Mouse (Mus musculus) stomach, embryonic 14.5 days (tissue): ENCODE measurements at regions not wholly inside any gene's neighbourhood (a gene's known extent, or its start where the extent isn't known, plus 50 kb on each side); places are given as distances from the start of the nearest gene placed in this dataset.

Experiments
- ATAC-seq: fragments of 200-750 bp; cut with Nextera tagmentation; 2 replicates; pipeline ENCODE4 v1.8.0; 2017; ENCODE audit warnings: low read depth, moderate TSS enrichment; ENCODE audit not compliant: insufficient number of reproducible peaks, insufficient read depth, low FRiP score
- H3K27ac ChIP-seq: fragments of 300-500 bp; sonication (generic); 2 replicates; pipeline ENCODE4 v1.5.1; 2014; ENCODE audit warnings: mild to moderate bottlenecking, low read length, moderate library complexity, mixed read lengths
- H3K27me3 ChIP-seq: fragments of 300-500 bp; sonication (generic); 2 replicates; pipeline ENCODE4 v1.6.1; 2014; ENCODE audit warnings: low read length, control low read depth, mixed read lengths; ENCODE audit not compliant: control insufficient read depth, insufficient read depth
- H3K36me3 ChIP-seq: fragments of 300-500 bp; sonication (generic); 2 replicates; pipeline ENCODE4 v1.6.1; 2014; ENCODE audit warnings: mild to moderate bottlenecking, control low read depth, low read length, moderate library complexity, mixed read lengths; ENCODE audit not compliant: control insufficient read depth, insufficient read depth
- H3K4me1 ChIP-seq: fragments of 300-500 bp; sonication (generic); 2 replicates; pipeline ENCODE4 v1.6.1; 2014; ENCODE audit warnings: low read length, control low read depth, mixed read lengths; ENCODE audit not compliant: control insufficient read depth, insufficient read depth
- H3K4me2 ChIP-seq: fragments of 300-500 bp; sonication (generic); replicated peaks from 2 replicates; pipeline ENCODE4 v1.6.1; 2014; ENCODE audit warnings: low read depth, low read length, control low read depth
- H3K4me3 ChIP-seq: fragments of 300-500 bp; sonication (generic); 2 replicates; pipeline ENCODE4 v1.5.1; 2014; ENCODE audit warnings: low read depth, low read length, control low read depth
- H3K9ac ChIP-seq: fragments of 300-500 bp; sonication (generic); replicated peaks from 2 replicates; pipeline ENCODE4 v1.6.1; 2014; ENCODE audit warnings: low read depth, mild to moderate bottlenecking, control low read depth, low read length, moderate library complexity, mixed read lengths
- H3K9me3 ChIP-seq: fragments of 300-500 bp; sonication (generic); 2 replicates; pipeline ENCODE4 v1.6.1; 2016; ENCODE audit warnings: low read depth, low read length, control low read depth; ENCODE audit not compliant: control insufficient read depth
- WGBS: fragments of 180-500 bp; shearing (Covaris S2); extraction: QIAGEN DNeasy Blood & Tissue Kit; methylation state at CpG from one replicate; pipeline ENCODE4 v1.1.7; 2014; 5-methylcytosine and 5-hydroxymethylcytosine counted together

DNA sequence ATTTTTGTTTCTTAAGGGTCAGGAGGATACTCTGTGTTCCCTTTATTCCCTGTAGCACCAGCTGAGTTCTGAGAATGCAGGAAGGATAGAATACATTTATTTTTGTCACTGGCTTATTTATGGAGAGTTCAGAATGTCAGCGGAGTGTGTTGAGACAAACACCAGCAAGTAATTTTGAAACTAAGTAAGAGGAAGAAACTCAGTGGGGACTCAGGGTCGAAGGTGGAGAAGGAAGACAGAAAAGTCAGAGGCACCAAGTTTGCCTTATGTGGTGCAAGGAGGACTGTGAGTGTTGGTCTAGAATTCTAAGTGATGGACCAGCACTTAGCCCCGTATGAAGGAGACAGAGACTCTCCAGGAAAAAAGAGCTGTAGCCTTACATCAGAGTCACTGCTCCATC lies 520.7 kb upstream of the Tmpo start:
- WGBS: 82% methylated on average over 3 of the region's 3 CpGs
- H3K4me1 ChIP-seq: no peaks in the 10 kb centered on the region
- H3K4me3 ChIP-seq: no peak overlapping the region
- H3K36me3 ChIP-seq: no peaks in the 10 kb centered on the region
- ATAC-seq: no peak
- H3K27ac ChIP-seq: no peak overlapping the region
- no peak overlapping the region for H3K9ac ChIP-seq
- H3K27me3 ChIP-seq: no peaks in the 10 kb centered on the region
- H3K9me3 ChIP-seq: no peaks in the 10 kb centered on the region
- no peak overlapping the region for H3K4me2 ChIP-seq

DNA sequence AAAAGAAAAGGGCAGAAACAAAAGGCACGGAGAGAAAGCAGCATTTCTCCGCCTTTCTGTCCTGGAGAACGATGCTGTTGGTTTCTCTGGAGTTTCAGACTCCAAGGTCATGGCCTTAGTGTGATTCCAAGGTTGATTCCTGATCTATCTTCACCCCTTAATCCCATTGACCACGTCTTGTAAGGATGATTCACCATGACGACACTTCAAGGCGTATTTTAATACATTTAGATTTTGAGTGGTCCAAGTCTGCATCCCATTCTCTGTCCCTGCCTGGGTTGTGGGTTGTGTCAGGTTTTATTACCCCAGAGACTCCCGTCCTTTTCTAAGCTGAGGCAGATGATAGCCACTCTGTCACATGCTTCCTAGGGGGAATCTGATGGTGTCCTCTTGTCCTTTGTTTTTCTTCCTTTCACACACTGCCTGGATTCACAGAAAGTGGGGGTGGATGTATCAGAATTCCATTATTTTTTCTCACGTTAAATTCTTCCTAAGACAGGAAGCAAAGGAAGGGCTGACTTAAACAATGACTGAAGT lies 505.0 kb upstream of the Tmpo start:
- 70% methylated on average over 8 of the region's 8 CpGs for WGBS
- no peaks in the 10 kb centered on the region for H3K9me3 ChIP-seq

DNA sequence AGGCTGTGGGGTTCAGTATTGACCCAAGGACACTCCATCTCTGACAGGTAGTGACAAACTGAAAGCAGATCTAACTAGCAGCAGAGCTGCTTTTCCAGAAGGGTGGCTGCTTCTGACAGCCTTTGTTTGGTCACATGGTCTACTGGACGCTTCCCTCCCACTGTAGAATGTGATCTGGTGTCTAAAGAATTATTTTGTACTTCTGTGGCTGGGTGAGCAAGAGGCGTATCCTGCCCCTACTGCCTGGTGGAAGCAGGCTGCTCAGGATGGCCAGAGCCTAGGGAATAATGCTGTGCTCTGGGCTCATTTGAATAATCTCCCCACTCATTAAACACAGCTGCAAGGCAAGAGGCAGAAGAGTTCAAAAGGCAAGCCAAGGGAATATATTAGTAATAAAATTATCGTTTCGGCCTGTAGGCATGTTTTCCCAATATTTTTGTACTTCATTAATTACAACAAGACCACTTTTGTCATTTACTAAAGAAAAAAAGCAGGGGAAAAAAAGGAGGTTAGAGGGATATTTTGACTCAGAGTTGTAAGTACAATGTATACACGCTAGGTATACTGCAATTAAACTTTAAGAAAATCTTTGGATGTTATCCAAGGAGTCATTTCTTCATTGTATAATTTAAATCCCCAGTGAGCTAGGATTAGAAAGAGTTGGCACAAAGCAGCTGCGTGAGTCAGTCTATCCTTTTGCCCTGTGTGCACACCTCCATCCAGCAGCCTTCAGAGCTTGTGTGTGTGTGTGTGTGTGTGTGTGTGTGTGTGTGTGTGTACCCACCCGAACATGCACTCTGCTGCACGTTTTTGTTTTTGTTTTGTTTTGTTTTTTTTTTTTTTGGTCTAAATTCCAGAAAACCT lies 504.3 kb upstream of the Tmpo start:
- Histone ChIP-seq H3K4me3 (no peak overlapping the region), H3K4me2 (no peak overlapping the region), H3K9me3 (no peaks in the 10 kb centered on the region), H3K27ac (no peak overlapping the region), H3K4me1 (no peaks in the 10 kb centered on the region), H3K9ac (no peak overlapping the region), H3K27me3 (no peaks in the 10 kb centered on the region), H3K36me3 (no peaks in the 10 kb centered on the region)
- 42% methylated on average over 8 of the region's 8 CpGs for WGBS
- no peak for ATAC-seq

More for the DNA sequence above, 505.0 kb upstream of the Tmpo start:
- Histone ChIP-seq H3K9ac (no peak overlapping the region), H3K36me3 (no peaks in the 10 kb centered on the region), H3K27me3 (no peaks in the 10 kb centered on the region), H3K4me3 (no peak overlapping the region), H3K27ac (no peak overlapping the region), H3K4me1 (no peaks in the 10 kb centered on the region), H3K4me2 (no peak overlapping the region)
- no peak for ATAC-seq

- Histone ChIP-seq H3K9ac (no peak overlapping the region), H3K4me3 (no peak overlapping the region), H3K9me3 (no peaks in the 10 kb centered on the region), H3K4me2 (no peak overlapping the region), H3K4me1 (no peaks in the 10 kb centered on the region), H3K27me3 (no peaks in the 10 kb centered on the region), H3K27ac (no peak overlapping the region), H3K36me3 (no peaks in the 10 kb centered on the region)
- ATAC-seq: no peak
These were observed 498.5 kb upstream of the Tmpo start for GRCm38 (mm10) chr10:91679641-91680040.

- Histone ChIP-seq H3K27ac (no peak overlapping the region), H3K9ac (no peak overlapping the region), H3K9me3 (no peaks in the 10 kb centered on the region), H3K4me1 (no peaks in the 10 kb centered on the region), H3K4me2 (no peak overlapping the region), H3K4me3 (no peak overlapping the region), H3K27me3 (no peaks in the 10 kb centered on the region), H3K36me3 (no peaks in the 10 kb centered on the region)
- ATAC-seq: no peak
These were observed 456.8 kb upstream of the Tmpo start for GRCm38 (mm10) chr10:91637911-91638310.

GRCm38 (mm10) chr10:91628672-91629071 lies 447.6 kb upstream of the Tmpo start:
- WGBS: 67% methylated on average over 6 of the region's 6 CpGs
- Histone ChIP-seq H3K9ac (no peak overlapping the region), H3K27me3 (no peaks in the 10 kb centered on the region), H3K4me1 (no peaks in the 10 kb centered on the region), H3K4me2 (no peak overlapping the region), H3K9me3 (no peaks in the 10 kb centered on the region), H3K27ac (no peak overlapping the region), H3K4me3 (no peak overlapping the region), H3K36me3 (no peaks in the 10 kb centered on the region)
- ATAC-seq: no peak

DNA sequence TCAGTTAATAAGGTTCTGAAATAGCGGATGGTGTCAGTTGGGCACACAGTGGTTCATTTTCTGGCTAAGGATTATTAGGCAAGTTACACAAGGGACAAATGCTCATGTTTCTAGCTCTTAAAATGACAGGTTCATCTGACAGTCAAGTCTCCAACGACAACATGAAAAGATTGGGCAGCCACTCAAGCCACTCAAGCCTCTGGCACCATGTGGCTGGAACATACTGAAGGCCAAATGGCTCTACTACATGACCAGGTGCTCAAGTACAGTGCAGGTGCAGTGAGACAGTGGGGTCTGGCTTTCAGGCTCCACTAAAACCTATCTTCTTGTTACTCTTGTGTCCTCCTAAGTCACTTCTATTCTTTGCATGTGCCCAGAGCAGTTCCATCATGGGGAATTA lies 441.2 kb upstream of the Tmpo start:
- WGBS: 81% methylated on average over 2 of the region's 2 CpGs
- Histone ChIP-seq H3K9me3 (no peaks in the 10 kb centered on the region), H3K9ac (no peak overlapping the region), H3K4me2 (no peak overlapping the region), H3K4me3 (no peak overlapping the region), H3K27ac (no peak overlapping the region), H3K27me3 (no peaks in the 10 kb centered on the region), H3K4me1 (no peaks in the 10 kb centered on the region), H3K36me3 (no peaks in the 10 kb centered on the region)
- ATAC-seq: no peak

GRCm38 (mm10) chr10:91613794-91614479 lies 432.8 kb upstream of the Tmpo start:
- Histone ChIP-seq H3K27ac (no peak overlapping the region), H3K27me3 (no peaks in the 10 kb centered on the region), H3K36me3 (no peaks in the 10 kb centered on the region), H3K4me3 (no peak overlapping the region), H3K4me2 (no peak overlapping the region), H3K9me3 (no peaks in the 10 kb centered on the region), H3K4me1 (no peaks in the 10 kb centered on the region), H3K9ac (no peak overlapping the region)
- no peak for ATAC-seq
- 81% methylated on average over 8 of the region's 8 CpGs for WGBS
